Mouse (Mus musculus) embryo, embryonic 11.5 days (tissue): ENCODE results near the gene Pck1.
"Not testable (repeated sequence)": the region's sequence is repeated elsewhere in the genome, so short reads cannot be mapped to it uniquely, and the experiment has no call there.

Source experiments
- DNase-seq: peaks from one replicate; pipeline ENCODE4 v3.0.0-alpha.2; 2012; ENCODE audit warnings: low read depth, low spot score

The Pck1 gene

GRCm38 (mm10) chr2:173152436-173153151, at the start of gene Pck1:
Gene Pck1 (plus strand): TSS chr2:173153048.
- no peak for DNase-seq

- DNase-seq = no peak
Measured at GRCm38 (mm10) chr2:173106409-173106808, 46.4 kb upstream of the Pck1 start.

- peak; percentile 67 for DNase-seq
Measured at GRCm38 (mm10) chr2:173106889-173107785, 45.7 kb upstream of the Pck1 start.

GRCm38 (mm10) chr2:173108509-173109190, 44.2 kb upstream of the Pck1 start:
- DNase-seq = no peak

- DNase-seq = no peak
Measured at GRCm38 (mm10) chr2:173109510-173109909, 43.3 kb upstream of the Pck1 start.

DNA sequence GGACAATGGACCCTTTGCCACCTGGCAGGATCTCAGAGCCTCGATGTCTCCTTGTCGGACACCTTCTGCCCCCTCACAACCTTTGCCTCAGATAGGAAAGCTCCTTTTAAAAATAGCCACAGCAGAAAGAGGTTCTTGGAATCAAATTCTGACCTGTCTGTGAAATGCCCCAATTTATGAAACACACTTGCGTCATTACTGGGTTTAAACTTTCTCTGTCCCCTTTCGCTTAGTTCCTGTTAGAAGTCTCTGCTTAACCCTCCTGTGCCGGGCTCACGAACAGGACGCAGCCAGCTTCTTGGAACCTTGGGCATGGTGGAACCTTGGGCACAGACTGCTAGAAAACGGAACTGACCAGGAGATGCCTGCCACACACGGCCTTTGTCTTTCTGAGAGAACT, 42.3 kb upstream of the Pck1 start:
- no peak for DNase-seq

DNA sequence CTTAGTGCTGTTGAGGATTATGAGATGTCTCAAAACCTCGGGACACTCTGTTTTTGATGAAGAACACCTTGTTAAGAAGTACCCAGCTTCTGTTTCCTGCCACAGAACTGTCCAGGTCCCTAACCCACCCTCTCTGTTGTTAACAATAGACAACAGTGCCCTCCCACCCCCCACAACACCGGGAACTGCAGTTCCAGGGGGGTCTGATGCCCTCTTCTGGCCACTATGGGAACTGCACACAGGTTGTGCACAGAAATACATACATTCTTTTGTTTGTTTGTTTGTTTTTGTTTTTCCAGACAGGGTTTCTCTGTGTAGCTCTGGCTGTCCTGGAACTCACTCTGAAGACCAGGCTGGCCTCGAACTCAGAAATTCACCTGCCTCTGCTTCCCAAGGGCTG, 39.1 kb upstream of the Pck1 start:
- not testable (repeated sequence) for DNase-seq

DNA sequence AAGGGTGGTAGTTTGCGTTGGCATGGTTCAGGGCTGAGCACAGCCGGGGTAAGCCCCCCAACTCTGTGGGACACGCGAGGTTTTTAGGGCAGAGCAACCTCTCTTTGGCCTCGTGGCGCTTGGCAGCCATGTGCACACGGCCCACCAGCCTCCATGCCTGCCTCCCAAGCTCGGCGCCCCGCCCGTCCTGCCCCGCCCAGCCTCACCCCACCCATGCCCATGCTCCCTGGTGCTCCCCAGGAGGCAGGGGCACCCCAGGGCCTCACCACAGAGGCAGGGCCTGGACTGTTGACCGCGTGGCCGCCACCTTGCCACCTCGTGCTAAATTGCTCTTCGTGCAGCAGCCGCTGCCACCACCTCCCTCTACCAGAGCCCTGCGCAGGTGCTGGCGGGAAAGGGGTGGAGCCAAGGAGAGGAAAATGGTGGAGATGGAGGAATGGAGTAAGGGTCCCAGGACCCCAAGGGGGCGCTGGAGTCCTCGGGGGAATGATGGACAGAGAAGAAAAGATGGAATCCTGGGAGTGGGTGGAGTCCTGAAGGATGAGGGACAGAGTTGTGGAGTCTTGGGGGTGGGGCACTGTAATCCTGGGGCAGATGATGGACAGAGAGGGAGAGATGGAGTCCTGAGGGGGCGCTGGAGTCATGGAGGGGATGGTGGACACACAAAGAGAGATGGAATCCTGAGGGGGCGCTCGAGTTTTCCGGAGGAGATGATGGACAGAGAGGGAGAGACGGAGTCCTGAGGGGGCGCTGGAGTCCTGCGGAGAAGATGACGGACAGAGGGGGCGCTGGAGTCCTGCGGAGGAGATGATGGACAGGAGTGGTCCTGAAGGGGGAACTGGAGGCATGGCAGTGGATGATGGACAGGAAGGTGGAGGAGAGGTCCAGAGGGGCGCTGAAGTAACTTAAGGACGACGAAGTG, 33.6 kb upstream of the Pck1 start, which contains the start of gene Ctcfl:
Ctcfl (minus strand) TSS at position 503 of the 922 bp plus-strand sequence.
- DNase-seq = no peak

- DNase-seq = not testable (repeated sequence)
Measured at GRCm38 (mm10) chr2:173120117-173120516, 32.7 kb upstream of the Pck1 start.

DNA sequence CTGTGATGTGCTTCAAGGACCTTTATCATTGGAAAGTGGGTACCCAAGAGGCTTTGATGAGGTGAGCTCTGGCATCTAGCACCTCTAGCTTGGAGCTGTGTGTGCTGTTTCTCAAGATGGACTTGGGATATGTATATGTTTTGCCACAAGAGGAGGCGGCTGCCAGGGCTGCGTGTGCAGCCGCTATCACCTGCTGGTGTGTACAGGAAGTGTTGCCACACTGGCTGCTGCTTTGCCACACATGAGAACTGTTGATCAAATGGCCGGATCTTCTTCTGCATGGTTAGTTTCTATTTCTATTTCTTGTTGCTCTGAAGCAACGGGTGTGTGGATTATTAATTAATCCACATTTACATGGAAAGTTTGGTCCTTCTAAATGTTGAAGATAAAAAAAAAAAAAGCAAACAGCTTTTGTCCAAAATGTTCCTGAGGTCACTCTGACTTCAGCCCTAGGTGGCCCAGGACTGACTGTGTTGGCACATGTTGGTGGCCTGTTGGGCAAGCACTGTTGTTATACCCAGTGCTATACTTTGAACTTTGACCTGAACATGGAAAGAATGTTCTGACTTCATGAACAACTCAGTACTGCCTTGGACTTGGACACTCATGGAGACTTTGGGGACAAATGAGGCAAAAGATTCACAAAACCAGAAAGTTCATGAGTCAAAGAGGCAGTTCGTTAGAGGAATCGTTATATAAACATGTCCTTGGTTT, 28.7 kb upstream of the Pck1 start:
- no peak for DNase-seq

DNA sequence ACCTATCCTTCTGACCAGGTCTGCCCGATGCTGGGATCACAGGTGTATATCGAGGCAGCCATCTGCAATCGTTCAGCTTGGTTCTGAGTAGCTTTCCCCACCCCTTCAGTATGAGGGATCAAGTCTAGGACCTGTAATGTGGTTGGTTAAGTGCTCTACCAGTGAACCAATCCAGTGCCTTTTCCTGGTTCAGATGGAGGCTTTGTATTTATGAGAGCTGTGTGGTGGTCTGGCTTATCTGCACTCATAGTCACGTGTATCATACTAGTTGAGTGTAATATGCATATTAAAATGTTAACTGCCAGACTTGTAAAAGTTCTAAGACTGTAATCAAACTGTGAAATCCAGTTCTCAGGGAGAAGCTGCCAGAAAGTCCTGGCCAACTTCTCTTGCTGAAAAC, 26.5 kb upstream of the Pck1 start:
- no peak for DNase-seq

DNA sequence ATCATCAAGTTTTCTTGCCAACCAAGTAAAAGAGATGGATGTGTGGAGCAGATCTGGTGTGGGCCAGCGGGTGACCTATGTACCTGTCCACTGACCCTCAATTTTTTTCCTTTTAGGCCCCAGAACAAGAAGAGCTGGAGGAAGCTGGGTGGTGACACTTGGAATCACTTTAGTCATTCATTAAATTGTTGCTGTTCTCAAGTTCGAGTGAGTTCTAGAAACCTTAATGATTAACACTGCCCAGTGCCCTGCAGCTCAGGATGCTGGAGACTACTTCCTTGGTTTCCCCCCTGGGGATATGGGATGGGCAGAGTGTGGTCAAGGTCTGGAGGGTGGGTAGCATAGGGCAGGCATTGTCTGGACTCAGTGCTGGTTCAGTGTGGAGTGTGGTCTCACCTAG, 23.7 kb upstream of the Pck1 start:
- DNase-seq = no peak

DNA sequence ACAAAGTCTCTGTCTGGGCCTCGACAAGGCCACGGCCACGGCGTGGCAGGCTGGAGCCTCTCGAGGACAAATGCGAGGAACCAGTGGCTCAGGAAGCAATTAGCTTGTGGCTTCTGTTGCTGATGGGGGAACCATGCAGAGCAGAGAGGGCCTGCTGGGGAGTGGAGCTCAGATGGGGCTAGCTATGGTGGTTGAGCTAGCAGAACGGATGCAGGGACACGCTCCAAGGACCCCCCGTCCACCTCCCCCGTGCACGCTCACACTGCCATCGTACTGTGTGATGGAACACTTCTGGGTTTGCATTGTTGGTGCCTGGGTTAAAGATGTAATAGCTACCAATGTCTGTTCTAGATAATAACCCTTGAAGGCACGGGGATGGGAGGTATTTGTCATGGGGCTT, 20.6 kb upstream of the Pck1 start:
- no peak for DNase-seq

GRCm38 (mm10) chr2:173132794-173133300, 20.0 kb upstream of the Pck1 start:
- no peak for DNase-seq

DNA sequence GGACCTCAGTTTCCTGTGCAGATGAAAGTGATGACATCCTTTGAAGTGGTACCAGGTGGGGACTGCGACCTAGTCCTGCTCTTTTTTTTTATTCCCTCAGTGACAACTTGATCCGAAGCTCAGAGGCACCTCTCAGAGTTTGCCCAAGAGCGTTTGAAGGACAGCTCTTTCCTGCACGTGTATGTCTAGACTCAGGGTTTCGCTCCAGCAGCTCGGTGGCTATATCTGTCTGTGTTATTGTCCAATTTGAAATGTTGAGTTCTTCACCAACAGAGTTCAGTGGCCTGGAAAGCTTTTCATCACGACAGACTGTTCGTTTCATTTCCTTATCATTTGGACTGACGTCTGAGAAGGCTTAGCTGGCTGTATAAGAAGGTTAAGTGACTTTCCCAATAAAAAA, 18.2 kb upstream of the Pck1 start:
- DNase-seq = no peak

DNA sequence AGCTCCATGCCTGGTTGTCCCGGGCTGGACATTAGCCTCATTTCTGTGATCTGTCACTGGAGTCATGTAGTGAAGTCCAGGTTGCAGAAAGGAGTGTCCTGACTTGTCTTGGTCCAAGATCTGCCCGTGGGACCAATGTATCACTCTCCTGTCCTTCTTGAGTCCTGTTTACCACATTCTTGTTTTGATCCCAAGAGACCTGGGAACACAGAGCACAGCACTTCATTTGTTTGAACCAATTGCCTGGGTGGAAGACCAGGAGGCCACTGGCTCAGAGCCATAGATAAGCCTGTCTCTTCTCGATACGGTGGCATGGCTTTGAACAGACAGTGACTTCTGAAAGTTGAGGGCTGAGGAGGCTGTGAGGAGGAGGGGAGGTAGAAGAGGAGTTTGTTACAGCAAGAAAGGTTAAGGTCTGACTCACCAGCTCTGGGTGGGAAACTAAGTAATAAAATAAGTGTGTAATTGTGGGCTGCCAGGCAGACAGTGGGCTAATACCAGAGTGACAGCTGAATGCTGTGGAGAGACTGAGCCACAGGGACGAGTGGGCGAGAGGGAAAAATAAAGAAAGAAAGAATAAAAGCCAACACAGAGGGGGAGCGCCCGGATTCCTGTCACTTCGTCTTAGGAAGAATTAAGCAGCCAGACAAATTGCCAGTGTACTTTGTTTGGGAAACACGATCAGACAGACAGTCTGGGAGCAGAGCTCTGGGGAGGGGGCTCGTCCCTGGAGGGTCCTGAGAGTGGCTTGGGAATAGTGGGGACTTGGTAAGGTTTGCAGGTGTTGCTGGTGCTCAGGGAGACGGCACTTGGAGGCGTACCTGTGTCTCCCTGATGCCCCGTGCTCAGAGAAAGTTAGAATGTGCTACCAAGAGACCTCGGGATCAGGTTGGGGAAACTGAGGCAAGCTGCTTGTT, 14.3 kb upstream of the Pck1 start:
- no peak for DNase-seq

DNA sequence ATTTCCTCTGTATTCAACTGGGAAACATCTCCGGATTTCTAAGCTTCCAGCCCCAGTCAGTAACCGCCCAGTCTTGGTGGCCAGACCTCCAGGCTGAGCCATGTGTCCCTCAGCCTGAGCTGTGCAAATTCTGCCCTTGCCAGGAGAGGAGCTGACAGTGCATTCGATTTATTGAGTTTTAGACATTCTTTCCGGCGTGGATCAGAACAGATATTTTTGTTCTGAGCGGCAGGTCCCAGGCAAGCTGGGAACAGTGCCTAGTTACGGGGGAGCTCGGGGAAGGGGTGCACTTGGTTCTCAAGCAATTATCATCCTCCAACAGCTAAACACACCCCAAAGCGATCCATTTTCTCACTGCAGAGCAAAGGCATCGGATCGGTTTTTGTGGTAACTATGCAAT, 9.2 kb upstream of the Pck1 start:
- no peak for DNase-seq

GRCm38 (mm10) chr2:173145808-173146207, 7.0 kb upstream of the Pck1 start:
- DNase-seq = no peak

- DNase-seq = no peak
Measured at GRCm38 (mm10) chr2:173146728-173147127, 6.1 kb upstream of the Pck1 start.
